Mouse (Mus musculus) E14TG2a.4 (cell line): ENCODE measurements around the gene Etl4.

Experiments used
- CTCF ChIP-seq: conservative IDR thresholded peaks from 2 replicates; pipeline ENCODE4 v1.5.1; 2014; ENCODE audit warnings: low read length
- NANOG ChIP-seq: IDR thresholded peaks from 2 replicates; pipeline ENCODE4 v1.6.1; 2014; ENCODE audit warnings: borderline replicate concordance, low read length, mixed read lengths

GRCm38 (mm10) chr2:20719105-20719504, 809.5 kb downstream of the Etl4 start:
- TF ChIP-seq CTCF (no peak), NANOG (no peak)
